Mouse (Mus musculus): ENCODE results near the gene Gins2. TPM values are rescaled to one million over a fixed set of nuclear protein-coding genes. Genes with fewer than 3 reads are reported as not detected.

Gene Gins2
- polyA plus RNA-seq (2015; fragmentation: Illumina TruSeq; extraction: RNeasy Lipid Tissue Mini Kit (QIAGEN cat#74804); ENCODE audit: insufficient read depth, low replicate concordance): 2.5 TPM

DNA sequence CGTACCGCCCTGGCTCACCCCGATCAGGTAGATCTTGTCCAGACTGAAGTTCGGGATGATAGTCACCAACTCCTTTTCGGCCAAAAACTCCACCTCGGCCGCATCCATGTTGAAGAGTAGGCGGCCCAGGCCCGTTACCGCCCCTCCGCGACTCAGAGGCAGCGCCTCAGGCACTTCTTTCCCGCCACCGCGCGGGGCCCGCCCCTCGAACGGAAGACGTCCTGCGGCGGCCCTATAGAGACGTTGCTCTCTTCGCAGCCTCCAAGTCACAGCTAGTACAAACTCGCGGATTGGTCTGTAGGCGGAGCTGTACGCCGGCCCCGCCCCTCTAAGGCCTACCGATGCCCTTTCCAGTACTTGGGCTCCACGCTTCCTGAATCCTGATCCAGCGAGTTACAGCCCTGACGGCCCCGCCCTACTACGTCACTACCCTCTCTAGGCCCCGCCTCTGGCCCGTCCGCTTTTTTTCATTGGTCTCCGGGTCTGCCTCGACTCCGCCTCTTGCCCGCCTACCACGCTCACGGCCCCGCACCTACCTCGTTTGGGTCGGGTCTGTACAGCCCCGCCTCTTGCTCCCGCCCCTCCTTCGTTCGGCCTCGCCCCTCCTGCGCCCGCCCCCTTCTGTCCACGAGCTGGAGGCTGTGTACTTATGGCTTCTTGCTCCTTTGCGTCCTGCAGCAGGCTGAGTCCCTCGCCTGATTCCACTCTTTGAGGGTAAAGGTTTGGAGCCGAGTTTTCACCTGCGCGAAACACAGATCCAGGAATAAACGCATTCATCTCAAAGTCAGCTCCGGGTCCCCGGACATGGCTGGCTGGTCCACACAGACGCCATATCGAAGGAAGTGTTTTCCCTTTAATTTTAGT is at the start of gene Gins2:
TSS of gene Gins2 (minus strand) at position 397 of the 864 bp plus-strand sequence.

Other genes with a start within 250 kb of the Gins2 start
- gene 1190005I06Rik, start 58.3 kb upstream of the Gins2 start, polyA plus RNA-seq (2015; fragmentation: Illumina TruSeq; extraction: RNeasy Lipid Tissue Mini Kit (QIAGEN cat#74804); ENCODE audit: insufficient read depth, low replicate concordance): not detected
- gene Gm27021, start 78.8 kb upstream of the Gins2 start, polyA plus RNA-seq (2015; fragmentation: Illumina TruSeq; extraction: RNeasy Lipid Tissue Mini Kit (QIAGEN cat#74804); ENCODE audit: insufficient read depth, low replicate concordance): not detected
- gene Cox4i1, start 78.9 kb upstream of the Gins2 start, polyA plus RNA-seq (2015; fragmentation: Illumina TruSeq; extraction: RNeasy Lipid Tissue Mini Kit (QIAGEN cat#74804); ENCODE audit: insufficient read depth, low replicate concordance): 245 TPM
- 19.9 TPM for gene Emc8, start 79.3 kb upstream of the Gins2 start, polyA plus RNA-seq (2015; fragmentation: Illumina TruSeq; extraction: RNeasy Lipid Tissue Mini Kit (QIAGEN cat#74804); ENCODE audit: insufficient read depth, low replicate concordance)
- 181 TPM for gene Irf8, start 147.1 kb upstream of the Gins2 start, polyA plus RNA-seq (2015; fragmentation: Illumina TruSeq; extraction: RNeasy Lipid Tissue Mini Kit (QIAGEN cat#74804); ENCODE audit: insufficient read depth, low replicate concordance)

All from spleen, adult 10 weeks (tissue).